Mouse (Mus musculus): ENCODE data around the gene Zranb3. TPM values are rescaled to one million over a fixed set of nuclear protein-coding genes. Genes with fewer than 3 reads are reported as not detected.
"Not testable (repeated sequence)": the region's sequence is repeated elsewhere in the genome, so short reads cannot be mapped to it uniquely, and the experiment has no call there.

Zranb3 gene
- 1 to 10 TPM; 6.4 to 8.2 (median 7.3) TPM for total RNA-seq (2022)

GRCm38 (mm10) chr1:128102641-128103461 lies at the start of gene Zranb3, which contains the start of gene R3hdm1:
Zranb3 (minus strand) TSS chr1:128103047.
R3hdm1 (plus strand) TSS chr1:128103301.
- peak; percentile 92 to 99 for DNase-seq (ENCODE audit: low spot score in 2 of 2)

GRCm38 (mm10) chr1:128141737-128142136 lies 38.9 kb upstream of the Zranb3 start:
- DNase-seq (ENCODE audit: low spot score in 2 of 2): peak in 1 of 2 experiments; percentile 43

- no peak for DNase-seq (ENCODE audit: low spot score in 2 of 2)
Measured at GRCm38 (mm10) chr1:128141039-128141438, 38.2 kb upstream of the Zranb3 start.

GRCm38 (mm10) chr1:128136222-128136621 lies 33.4 kb upstream of the Zranb3 start:
- not testable (repeated sequence) for DNase-seq (ENCODE audit: low spot score in 2 of 2)

- DNase-seq (ENCODE audit: low spot score in 2 of 2): no peak
Measured at GRCm38 (mm10) chr1:128120913-128121627, 18.2 kb upstream of the Zranb3 start.

GRCm38 (mm10) chr1:128103520-128104088 lies 757 bp upstream of the Zranb3 start:
- DNase-seq (ENCODE audit: low spot score in 2 of 2): peak in 1 of 2 experiments; percentile 50

GRCm38 (mm10) chr1:128102251-128102640 lies 601 bp downstream of the Zranb3 start:
- DNase-seq (ENCODE audit: low spot score in 2 of 2): peak; percentile 50 to 60

- no peak for DNase-seq (ENCODE audit: low spot score in 2 of 2)
Measured at GRCm38 (mm10) chr1:128098309-128098708, 4.5 kb downstream of the Zranb3 start.

GRCm38 (mm10) chr1:128094686-128095085 lies 8.2 kb downstream of the Zranb3 start:
- DNase-seq (ENCODE audit: low spot score in 2 of 2): no peak

GRCm38 (mm10) chr1:128082800-128083199 lies 20.0 kb downstream of the Zranb3 start:
- no peak for DNase-seq (ENCODE audit: low spot score in 2 of 2)

GRCm38 (mm10) chr1:128081873-128082272 lies 21.0 kb downstream of the Zranb3 start:
- peak in 1 of 2 experiments; percentile 55 for DNase-seq (ENCODE audit: low spot score in 2 of 2)

- no peak for DNase-seq (ENCODE audit: low spot score in 2 of 2)
Measured at GRCm38 (mm10) chr1:128080936-128081696, 21.7 kb downstream of the Zranb3 start.

- DNase-seq (ENCODE audit: low spot score in 2 of 2): no peak
Measured at GRCm38 (mm10) chr1:128078646-128079045, 24.2 kb downstream of the Zranb3 start.

- DNase-seq (ENCODE audit: low spot score in 2 of 2): no peak
Measured at GRCm38 (mm10) chr1:128077788-128078187, 25.1 kb downstream of the Zranb3 start.

- DNase-seq (ENCODE audit: low spot score in 2 of 2): no peak
Measured at GRCm38 (mm10) chr1:128076791-128077479, 25.9 kb downstream of the Zranb3 start.

- DNase-seq (ENCODE audit: low spot score in 2 of 2): no peak
Measured at GRCm38 (mm10) chr1:128073051-128073450, 29.8 kb downstream of the Zranb3 start.

GRCm38 (mm10) chr1:128070003-128070402 lies 32.8 kb downstream of the Zranb3 start:
- DNase-seq (ENCODE audit: low spot score in 2 of 2): no peak

- no peak for DNase-seq (ENCODE audit: low spot score in 2 of 2)
Measured at GRCm38 (mm10) chr1:128068945-128069397, 33.9 kb downstream of the Zranb3 start.

GRCm38 (mm10) chr1:128064716-128065115 lies 38.1 kb downstream of the Zranb3 start:
- DNase-seq (ENCODE audit: low spot score in 2 of 2): no peak

- no peak for DNase-seq (ENCODE audit: low spot score in 2 of 2)
Measured at GRCm38 (mm10) chr1:128062167-128062566, 40.7 kb downstream of the Zranb3 start.

GRCm38 (mm10) chr1:128061401-128061800 lies 41.4 kb downstream of the Zranb3 start:
- no peak for DNase-seq (ENCODE audit: low spot score in 2 of 2)
